Mouse (Mus musculus) heart, embryonic 10.5 days (tissue): ENCODE results near the gene Btbd35f29. TPM values are rescaled to one million over a fixed set of nuclear protein-coding genes. Genes with fewer than 3 reads are reported as not detected.
"Not testable (repeated sequence)": the region's sequence is repeated elsewhere in the genome, so short reads cannot be mapped to it uniquely, and the experiment has no call there.

Experiments
- DNase-seq: peaks from one replicate; pipeline ENCODE4 v3.0.0-alpha.2; 2017; ENCODE audit warnings: low spot score
- H3K27ac ChIP-seq: fragments of 300-500 bp; sonication (generic); 2 replicates; pipeline ENCODE4 v1.5.1; 2016; ENCODE audit warnings: mild to moderate bottlenecking
- H3K27me3 ChIP-seq: fragments of 300-500 bp; sonication (generic); 2 replicates; pipeline ENCODE4 v1.6.1; 2016; ENCODE audit warnings: mild to moderate bottlenecking; ENCODE audit not compliant: poor library complexity, insufficient read depth, severe bottlenecking
- H3K36me3 ChIP-seq: fragments of 300-500 bp; sonication (generic); 2 replicates; pipeline ENCODE4 v1.6.1; 2016; ENCODE audit warnings: mild to moderate bottlenecking, moderate library complexity
- H3K4me1 ChIP-seq: fragments of 300-500 bp; sonication (generic); 2 replicates; pipeline ENCODE4 v1.6.1; 2016; ENCODE audit warnings: mild to moderate bottlenecking
- H3K4me3 ChIP-seq: fragments of 300-500 bp; sonication (generic); 2 replicates; pipeline ENCODE4 v1.5.1; 2016; ENCODE audit warnings: mild to moderate bottlenecking, moderate library complexity
- H3K9me3 ChIP-seq: fragments of 300-500 bp; sonication (generic); 2 replicates; pipeline ENCODE4 v1.6.1; 2016; ENCODE audit warnings: mild to moderate bottlenecking, moderate library complexity
- WGBS: fragments of 180-500 bp; shearing (Covaris S2); methylation state at CpG from one replicate; pipeline ENCODE4 v1.1.7; 2016; 5-methylcytosine and 5-hydroxymethylcytosine counted together
- polyA plus RNA-seq: library from polyadenylated mRNA; unstranded; fragments of >200 nt; fragmentation: Nextera tagmentation; extraction: Ambion mirVana; gene quantifications from 2 replicates; pipeline ENCODE4 v1.2.1, GENCODE M21; 2016

Gene Btbd35f29
- not detected in 2 replicates for polyA plus RNA-seq

GRCm38 (mm10) chrX:31117374-31117773 lies at the start of gene Btbd35f29:
Btbd35f29 (plus strand) TSS chrX:31117674.
- not testable (repeated sequence) for H3K27me3 ChIP-seq, H3K36me3 ChIP-seq, H3K27ac ChIP-seq, H3K4me3 ChIP-seq, H3K9me3 ChIP-seq, H3K4me1 ChIP-seq, DNase-seq
- WGBS = no CpG with 5 or more reads among the region's 4 CpGs

GRCm38 (mm10) chrX:31141416-31141815 lies 23.9 kb downstream of the Btbd35f29 start:
- not testable (repeated sequence) for H3K4me1 ChIP-seq, H3K4me3 ChIP-seq, DNase-seq, H3K36me3 ChIP-seq, H3K27me3 ChIP-seq, H3K27ac ChIP-seq
- H3K9me3 ChIP-seq = peaks cover 25% of the 10 kb centered on the region
- WGBS = 75% methylated on average over 2 of the region's 2 CpGs

- not testable (repeated sequence) for H3K27me3 ChIP-seq, DNase-seq, H3K4me1 ChIP-seq, H3K4me3 ChIP-seq, H3K27ac ChIP-seq, H3K36me3 ChIP-seq
- peaks cover 31% of the 10 kb centered on the region for H3K9me3 ChIP-seq
Observed at GRCm38 (mm10) chrX:31145144-31145543, 27.7 kb downstream of the Btbd35f29 start.

GRCm38 (mm10) chrX:31145835-31146234 lies 28.4 kb downstream of the Btbd35f29 start:
- WGBS = 77% methylated on average over 1 of the region's 1 CpGs
- not testable (repeated sequence) for H3K27me3 ChIP-seq, H3K36me3 ChIP-seq, H3K4me3 ChIP-seq, H3K27ac ChIP-seq, H3K4me1 ChIP-seq, DNase-seq
- peaks cover 31% of the 10 kb centered on the region for H3K9me3 ChIP-seq

- WGBS = 73% methylated on average over 2 of the region's 2 CpGs
- H3K36me3 ChIP-seq, H3K27me3 ChIP-seq, H3K4me1 ChIP-seq, H3K27ac ChIP-seq, H3K4me3 ChIP-seq: not testable (repeated sequence)
- H3K9me3 ChIP-seq = peaks cover 32% of the 10 kb centered on the region
- DNase-seq = peak; percentile 56
Observed at GRCm38 (mm10) chrX:31158534-31159085, 41.1 kb downstream of the Btbd35f29 start.

- H3K9me3 ChIP-seq = peaks cover 36% of the 10 kb centered on the region
- DNase-seq = peak; percentile 68
- H3K4me1 ChIP-seq, H3K36me3 ChIP-seq, H3K27ac ChIP-seq, H3K27me3 ChIP-seq, H3K4me3 ChIP-seq: not testable (repeated sequence)
- 61% methylated on average over 2 of the region's 2 CpGs for WGBS
Observed at GRCm38 (mm10) chrX:31159450-31160322, 42.2 kb downstream of the Btbd35f29 start.

- H3K9me3 ChIP-seq = peaks cover 36% of the 10 kb centered on the region
- H3K4me3 ChIP-seq, H3K4me1 ChIP-seq, H3K36me3 ChIP-seq, H3K27ac ChIP-seq, H3K27me3 ChIP-seq: not testable (repeated sequence)
- whole genome bisulfite sequencing = 79% methylated on average over 4 of the region's 4 CpGs
- peak; percentile 73 for DNase-seq
Observed at GRCm38 (mm10) chrX:31160554-31160953, 43.1 kb downstream of the Btbd35f29 start.

- not testable (repeated sequence) for H3K27me3 ChIP-seq, H3K4me3 ChIP-seq, H3K27ac ChIP-seq, H3K36me3 ChIP-seq, H3K4me1 ChIP-seq
- DNase-seq = peak; percentile 71
- peaks cover 36% of the 10 kb centered on the region for H3K9me3 ChIP-seq
- 78% methylated on average over 3 of the region's 3 CpGs for WGBS
Observed at GRCm38 (mm10) chrX:31162638-31163037, 45.2 kb downstream of the Btbd35f29 start.

GRCm38 (mm10) chrX:31165193-31165592 lies 47.7 kb downstream of the Btbd35f29 start:
- 83% methylated on average over 3 of the region's 3 CpGs for WGBS
- DNase-seq = not testable (repeated sequence)

More at GRCm38 (mm10) chrX:31165193-31165592, 47.7 kb downstream of the Btbd35f29 start:
- not testable (repeated sequence) for H3K27me3 ChIP-seq, H3K27ac ChIP-seq, H3K4me3 ChIP-seq, H3K4me1 ChIP-seq, H3K36me3 ChIP-seq
- H3K9me3 ChIP-seq = peaks cover 29% of the 10 kb centered on the region

Other genes starting within 250 kb of the Btbd35f29 start
- gene Spin2f, start 136.2 kb downstream of the Btbd35f29 start, polyA plus RNA-seq = not detected in 2 replicates
- not detected in 2 replicates for gene Btbd35f26, start 218.8 kb downstream of the Btbd35f29 start, polyA plus RNA-seq